Mouse (Mus musculus): ENCODE measurements at regions not wholly inside any gene's neighbourhood (a gene's known extent, or its start where the extent isn't known, plus 50 kb on each side); places are given as distances from the start of the nearest gene placed in this dataset.

DNA sequence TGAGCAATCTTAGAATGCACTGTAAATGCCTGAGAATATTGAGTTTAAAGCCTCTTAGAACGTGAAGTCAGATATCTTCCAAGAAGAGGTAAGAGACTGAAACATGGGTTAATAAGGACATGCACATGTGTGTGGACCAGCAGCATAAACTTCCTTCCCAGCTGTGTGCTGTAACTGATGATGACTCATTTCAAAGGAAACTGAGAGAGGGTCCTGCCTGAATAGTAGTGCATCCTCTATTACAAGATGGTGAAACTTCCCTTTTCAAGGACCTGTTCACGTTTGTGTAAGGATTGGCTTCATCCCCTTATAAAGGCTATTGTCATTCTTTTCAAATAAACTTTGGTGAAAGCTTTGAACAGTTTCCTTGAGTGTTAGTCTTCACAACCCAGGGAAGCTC lies 363.4 kb upstream of the Mmadhc start:
- TF ChIP-seq ZC3H11A (IDR thresholded peaks at IDR 0.05; ENCODE audit: borderline replicate concordance, low read depth, low read length) (no peak), ZNF384 (IDR thresholded peaks at IDR 0.05; ENCODE audit: low read depth, low read length) (no peak), CHD2 (IDR thresholded peaks at IDR 0.05; ENCODE audit: low read depth, low read length) (no peak), MAFK (IDR thresholded peaks at IDR 0.05; ENCODE audit: insufficient read depth, low read depth, low read length) (no peak), HCFC1 (IDR thresholded peaks at IDR 0.05; ENCODE audit: borderline replicate concordance, insufficient read depth, low read length) (no peak)
